Mouse (Mus musculus): ENCODE results near the gene Zfp641. TPM values are rescaled to one million over a fixed set of nuclear protein-coding genes. Genes with fewer than 3 reads are reported as not detected.

The Zfp641 gene
- under 1 TPM in 1 of 2 experiments, not detected in 1; 0.02 TPM for polyA plus RNA-seq (2012; fragmentation: generic; extraction: Trizol)

GRCm38 (mm10) chr15:98295628-98296551 lies at the start of gene Zfp641:
Gene Zfp641, minus strand, starts transcription at chr15:98296161.

DNA sequence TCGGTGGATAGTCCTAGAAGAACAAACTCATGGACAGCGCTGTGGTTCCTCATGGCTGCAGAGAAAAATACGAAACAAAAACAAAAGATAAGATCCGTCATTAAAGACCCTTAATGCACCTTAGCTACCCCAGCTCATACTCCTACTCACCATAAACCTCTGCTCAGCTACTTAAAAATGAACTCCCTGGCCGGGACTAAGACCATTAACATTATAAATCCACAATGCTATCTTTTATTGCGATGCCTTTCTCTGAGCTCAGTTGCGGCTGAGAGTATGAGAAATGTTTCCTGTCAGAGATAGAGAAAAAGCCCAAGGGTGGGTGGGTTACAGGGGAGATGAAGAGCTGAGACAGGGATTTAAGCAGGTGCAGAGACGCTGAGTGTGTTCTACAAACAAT lies 44.9 kb upstream of the Zfp641 start, which contains the start of gene Olfr284:
TSS of gene Olfr284 (minus strand) at position 101 of the 400 bp plus-strand sequence.

DNA sequence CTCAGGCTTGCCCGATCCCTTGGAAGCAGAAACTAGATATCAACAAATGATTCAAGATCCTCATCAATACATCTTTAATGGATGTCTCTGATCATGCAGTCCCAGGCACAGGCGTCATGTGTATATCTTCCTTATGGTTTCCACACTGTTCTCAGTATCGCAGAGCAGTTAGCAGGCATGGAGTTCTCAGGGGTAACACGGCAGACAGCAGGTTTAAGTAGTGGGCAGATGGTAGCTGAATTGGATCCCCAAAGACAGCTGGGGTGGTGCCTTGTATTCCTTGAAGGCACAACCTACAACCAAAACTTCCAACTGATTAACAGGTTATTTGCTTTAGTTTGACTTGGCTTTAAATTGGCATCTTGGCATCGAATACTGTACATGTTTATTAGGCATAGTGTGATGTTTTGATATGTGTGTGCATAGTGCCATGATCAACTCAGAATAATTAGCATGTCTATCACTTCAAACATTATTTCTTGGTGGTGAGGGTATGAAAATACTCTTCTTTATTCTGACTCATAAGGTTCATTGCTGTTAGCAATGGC lies 21.3 kb upstream of the Zfp641 start, which contains the start of gene Olfr285:
TSS of gene Olfr285 (minus strand) at position 177 of the 548 bp plus-strand sequence.

GRCm38 (mm10) chr15:98257193-98257592 lies 38.8 kb downstream of the Zfp641 start, which contains the start of gene H1fnt:
Gene H1fnt, minus strand, starts transcription at chr15:98257293.

Other genes starting within 250 kb of the Zfp641 start
- gene Pfkm, start 203.6 kb downstream of the Zfp641 start, polyA plus RNA-seq (2012; fragmentation: generic; extraction: Trizol): 100 to 1,000 TPM in 1 of 2 experiments, 10 to 100 TPM in 1; 31.0 to 113 TPM
- gene Senp1, start 202.4 kb downstream of the Zfp641 start, polyA plus RNA-seq (2012; fragmentation: generic; extraction: Trizol): 10 to 100 TPM in 1 of 2 experiments, 1 to 10 TPM in 1; 3.6 to 11.2 TPM
- gene Asb8, start 130.5 kb downstream of the Zfp641 start, polyA plus RNA-seq (2012; fragmentation: generic; extraction: Trizol): 10 to 100 TPM; 18.4 to 40.3 TPM
- 1 to 10 TPM; 2.8 to 6.3 TPM for gene Ccdc184, start 129.0 kb downstream of the Zfp641 start, polyA plus RNA-seq (2012; fragmentation: generic; extraction: Trizol)
- gene Olfr288, start 100.6 kb downstream of the Zfp641 start, polyA plus RNA-seq (2012; fragmentation: generic; extraction: Trizol): not detected
- gene Gm44579, start 75.2 kb downstream of the Zfp641 start, polyA plus RNA-seq (2012; fragmentation: generic; extraction: Trizol): not detected
- under 1 TPM in 1 of 2 experiments, not detected in 1; 0.70 TPM for gene Olfr287, start 75.1 kb downstream of the Zfp641 start, polyA plus RNA-seq (2012; fragmentation: generic; extraction: Trizol)
- gene Olfr286, start 61.7 kb downstream of the Zfp641 start, polyA plus RNA-seq (2012; fragmentation: generic; extraction: Trizol): not detected
- not detected for gene H1fnt, start 38.9 kb downstream of the Zfp641 start, polyA plus RNA-seq (2012; fragmentation: generic; extraction: Trizol)
- gene Olfr285, start 21.2 kb upstream of the Zfp641 start, polyA plus RNA-seq (2012; fragmentation: generic; extraction: Trizol): not detected
- gene Olfr284, start 44.8 kb upstream of the Zfp641 start, polyA plus RNA-seq (2012; fragmentation: generic; extraction: Trizol): not detected
- not detected for gene Olfr283, start 84.8 kb upstream of the Zfp641 start, polyA plus RNA-seq (2012; fragmentation: generic; extraction: Trizol)
- gene Olfr282, start 135.1 kb upstream of the Zfp641 start, polyA plus RNA-seq (2012; fragmentation: generic; extraction: Trizol): not detected
- not detected for gene Olfr281, start 156.4 kb upstream of the Zfp641 start, polyA plus RNA-seq (2012; fragmentation: generic; extraction: Trizol)
- gene OR5BS1P, start 173.7 kb upstream of the Zfp641 start, polyA plus RNA-seq (2012; fragmentation: generic; extraction: Trizol): not detected
- gene Lalba, start 186.6 kb upstream of the Zfp641 start, polyA plus RNA-seq (2012; fragmentation: generic; extraction: Trizol): not detected
- gene Olfr279, start 196.2 kb upstream of the Zfp641 start, polyA plus RNA-seq (2012; fragmentation: generic; extraction: Trizol): not detected
- gene Kansl2, start 238.1 kb upstream of the Zfp641 start, polyA plus RNA-seq (2012; fragmentation: generic; extraction: Trizol): 10 to 100 TPM; 32.2 to 58.9 TPM